Mouse (Mus musculus): ENCODE results near the gene Nudt3. TPM values are rescaled to one million over a fixed set of nuclear protein-coding genes. Genes with fewer than 3 reads are reported as not detected.
A peak's percentile ranks its signal among the peaks of the same experiment; 100 is the strongest.

The Nudt3 gene
- polyA plus RNA-seq, 1 experiment from 2014 or later = 117 TPM

GRCm38 (mm10) chr17:27544551-27544950, 78.7 kb downstream of the Nudt3 start:
- Histone ChIP-seq H3K9me3 (ENCODE audit: control insufficient read depth, low read length) (no peaks in the 10 kb centered on the region), H3K4me3 (replicated peaks; ENCODE audit: low read depth, low read length) (no peak overlapping the region), H3K27ac (replicated peaks; ENCODE audit: low read depth, low read length) (no peak overlapping the region), H3K36me3 (ENCODE audit: control insufficient read depth, insufficient read depth, low read length) (no peaks in the 10 kb centered on the region), H3K27me3 (ENCODE audit: control insufficient read depth, insufficient read depth, low read length) (no peaks in the 10 kb centered on the region), H3K4me1 (ENCODE audit: control insufficient read depth, insufficient read depth, low read length) (0 out of 2 replicates have a peak, but pooled peaks cover 3% of the 10 kb centered on the region), H3K4me2 (ENCODE audit: low read length) (no peak overlapping the region), H3K9ac (replicated peaks; ENCODE audit: low read length) (no peak overlapping the region)
- DNase-seq = no peak
- no peak for ATAC-seq (ENCODE audit: low FRiP score, low TSS enrichment)
- 78% methylated on average over 11 of the region's 11 CpGs for WGBS

DNA sequence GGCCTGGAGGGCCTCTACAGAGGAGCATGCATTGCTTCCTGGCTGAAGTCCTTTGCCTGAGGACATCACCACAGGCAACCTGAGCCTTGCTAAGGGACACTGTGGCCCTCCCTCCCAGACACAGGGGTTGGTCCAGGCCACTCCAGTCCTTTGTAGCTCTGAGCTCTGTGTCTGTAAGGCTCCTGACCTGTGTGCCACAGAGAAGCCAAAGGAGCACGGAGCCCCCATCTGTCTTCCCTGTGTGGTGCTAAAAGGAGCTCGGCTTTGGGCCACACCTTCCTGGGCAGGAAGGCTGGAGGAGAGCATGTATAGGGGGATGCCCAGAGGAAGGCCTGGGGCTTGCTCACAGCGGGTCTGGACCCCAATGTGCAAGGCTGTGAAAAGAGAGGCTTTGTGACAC, 81.3 kb downstream of the Nudt3 start:
- DNase-seq = no peak
- Histone ChIP-seq H3K27ac (replicated peaks; ENCODE audit: low read depth, low read length) (no peak overlapping the region), H3K36me3 (ENCODE audit: control insufficient read depth, insufficient read depth, low read length) (no peaks in the 10 kb centered on the region), H3K4me1 (ENCODE audit: control insufficient read depth, insufficient read depth, low read length) (no peaks in the 10 kb centered on the region), H3K4me2 (ENCODE audit: low read length) (no peak overlapping the region), H3K9ac (replicated peaks; ENCODE audit: low read length) (no peak overlapping the region), H3K9me3 (ENCODE audit: control insufficient read depth, low read length) (no peaks in the 10 kb centered on the region), H3K27me3 (ENCODE audit: control insufficient read depth, insufficient read depth, low read length) (no peaks in the 10 kb centered on the region), H3K4me3 (replicated peaks; ENCODE audit: low read depth, low read length) (no peak overlapping the region)
- ATAC-seq (ENCODE audit: low FRiP score, low TSS enrichment) = no peak
- WGBS = 87% methylated on average over 3 of the region's 3 CpGs

GRCm38 (mm10) chr17:27541261-27541660, 82.0 kb downstream of the Nudt3 start:
- no peaks in the 10 kb centered on the region for H3K36me3 ChIP-seq (ENCODE audit: control insufficient read depth, insufficient read depth, low read length)
- H3K9me3 ChIP-seq (ENCODE audit: control insufficient read depth, low read length) = no peaks in the 10 kb centered on the region
- 75% methylated on average over 2 of the region's 2 CpGs for WGBS
- no peaks in the 10 kb centered on the region for H3K27me3 ChIP-seq (ENCODE audit: control insufficient read depth, insufficient read depth, low read length)
- H3K4me1 ChIP-seq (ENCODE audit: control insufficient read depth, insufficient read depth, low read length) = no peaks in the 10 kb centered on the region
- H3K27ac ChIP-seq (replicated peaks; ENCODE audit: low read depth, low read length) = no peak overlapping the region
- no peak overlapping the region for H3K4me3 ChIP-seq (replicated peaks; ENCODE audit: low read depth, low read length)
- DNase-seq (no peak), ATAC-seq (ENCODE audit: low FRiP score, low TSS enrichment) (no peak)
- no peak overlapping the region for H3K4me2 ChIP-seq (ENCODE audit: low read length)
- no peak overlapping the region for H3K9ac ChIP-seq (replicated peaks; ENCODE audit: low read length)

GRCm38 (mm10) chr17:27534718-27535117, 88.6 kb downstream of the Nudt3 start:
- WGBS = 3% methylated on average over 10 of the region's 10 CpGs
- ATAC-seq (ENCODE audit: low FRiP score, low TSS enrichment) (peak; percentile 60; the same call in 1 of the 2 replicates), DNase-seq (peak; percentile 95)
- Histone ChIP-seq H3K36me3 (ENCODE audit: control insufficient read depth, insufficient read depth, low read length) (no peaks in the 10 kb centered on the region), H3K27me3 (ENCODE audit: control insufficient read depth, insufficient read depth, low read length) (no peaks in the 10 kb centered on the region), H3K4me2 (ENCODE audit: low read length) (0 out of 2 replicates have a peak overlapping the region, but pooled peaks have one; percentile 1), H3K9ac (replicated peaks; ENCODE audit: low read length) (no peak overlapping the region), H3K27ac (replicated peaks; ENCODE audit: low read depth, low read length) (no peak overlapping the region), H3K9me3 (ENCODE audit: control insufficient read depth, low read length) (no peaks in the 10 kb centered on the region), H3K4me1 (ENCODE audit: control insufficient read depth, insufficient read depth, low read length) (no peaks in the 10 kb centered on the region), H3K4me3 (replicated peaks; ENCODE audit: low read depth, low read length) (no peak overlapping the region)

DNA sequence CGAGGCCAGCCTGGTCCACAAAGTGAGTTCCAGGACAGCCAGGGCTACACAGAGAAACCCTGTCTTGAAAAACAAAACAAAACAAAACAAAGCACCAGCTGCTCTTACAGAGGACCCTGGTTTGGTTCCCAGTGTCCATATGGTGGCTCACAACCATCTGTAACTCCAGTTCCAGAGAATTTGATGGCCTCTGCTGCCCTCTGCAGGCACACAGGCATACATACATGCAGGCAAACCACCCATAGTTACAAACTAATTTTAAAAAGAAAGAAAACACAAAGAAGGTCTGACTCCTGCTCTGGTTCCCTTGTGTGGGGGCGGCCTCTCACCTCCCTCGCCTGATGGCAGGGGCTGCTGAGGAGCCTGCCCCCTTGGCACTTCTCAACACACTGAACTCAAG, 89.9 kb downstream of the Nudt3 start:
- Histone ChIP-seq H3K27me3 (ENCODE audit: control insufficient read depth, insufficient read depth, low read length) (no peaks in the 10 kb centered on the region), H3K4me2 (ENCODE audit: low read length) (no peak overlapping the region), H3K9me3 (ENCODE audit: control insufficient read depth, low read length) (no peaks in the 10 kb centered on the region), H3K27ac (replicated peaks; ENCODE audit: low read depth, low read length) (no peak overlapping the region), H3K9ac (replicated peaks; ENCODE audit: low read length) (no peak overlapping the region), H3K36me3 (ENCODE audit: control insufficient read depth, insufficient read depth, low read length) (no peaks in the 10 kb centered on the region), H3K4me1 (ENCODE audit: control insufficient read depth, insufficient read depth, low read length) (no peaks in the 10 kb centered on the region), H3K4me3 (replicated peaks; ENCODE audit: low read depth, low read length) (no peak overlapping the region)
- no peak for DNase-seq
- 90% methylated on average over 3 of the region's 3 CpGs for WGBS
- no peak for ATAC-seq (ENCODE audit: low FRiP score, low TSS enrichment)

DNA sequence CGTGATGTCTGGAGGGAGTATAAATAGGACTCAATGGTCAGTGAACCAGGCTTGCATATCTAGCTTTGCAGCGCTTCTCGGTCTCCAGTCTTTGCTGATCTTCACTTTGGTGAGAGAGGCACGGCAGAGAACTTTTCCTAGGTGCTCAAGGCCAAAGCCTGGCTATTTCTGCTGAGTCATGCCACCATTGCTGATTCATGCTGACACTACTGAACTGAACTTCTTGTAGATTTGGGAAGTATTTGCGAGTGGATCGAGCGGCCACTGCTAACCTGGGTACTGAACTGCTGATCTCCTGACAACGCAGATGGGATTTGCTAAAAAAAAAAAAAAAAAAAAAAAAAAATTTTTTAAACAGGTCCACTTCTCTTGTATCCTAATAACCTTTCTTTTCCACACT, 91.2 kb downstream of the Nudt3 start:
- Histone ChIP-seq H3K27ac (replicated peaks; ENCODE audit: low read depth, low read length) (no peak overlapping the region), H3K27me3 (ENCODE audit: control insufficient read depth, insufficient read depth, low read length) (no peaks in the 10 kb centered on the region), H3K9ac (replicated peaks; ENCODE audit: low read length) (no peak overlapping the region), H3K4me3 (replicated peaks; ENCODE audit: low read depth, low read length) (no peak overlapping the region), H3K4me2 (ENCODE audit: low read length) (no peak overlapping the region), H3K36me3 (ENCODE audit: control insufficient read depth, insufficient read depth, low read length) (no peaks in the 10 kb centered on the region), H3K4me1 (ENCODE audit: control insufficient read depth, insufficient read depth, low read length) (no peaks in the 10 kb centered on the region), H3K9me3 (ENCODE audit: control insufficient read depth, low read length) (no peaks in the 10 kb centered on the region)
- 92% methylated on average over 8 of the region's 8 CpGs for WGBS
- no peak for ATAC-seq (ENCODE audit: low FRiP score, low TSS enrichment)
- no peak for DNase-seq

Other genes with a start within 250 kb of the Nudt3 start
- gene Grm4, start 102.1 kb downstream of the Nudt3 start, polyA plus RNA-seq (2014; fragmentation: Nextera tagmentation; extraction: Ambion mirVana) = 9.8 and 10.1 TPM in 2 replicates
- 134 and 143 TPM in 2 replicates for gene Hmga1, start 67.0 kb downstream of the Nudt3 start, polyA plus RNA-seq (2014; fragmentation: Nextera tagmentation; extraction: Ambion mirVana)
- gene AI413582, start 57.7 kb downstream of the Nudt3 start, polyA plus RNA-seq (2014; fragmentation: Nextera tagmentation; extraction: Ambion mirVana) = 51.9 and 74.5 TPM in 2 replicates
- not detected in 2 replicates for gene RPS10-NUDT3, start 11.7 kb upstream of the Nudt3 start, polyA plus RNA-seq (2014; fragmentation: Nextera tagmentation; extraction: Ambion mirVana)
- gene Rps10, start 13.2 kb upstream of the Nudt3 start, polyA plus RNA-seq (2014; fragmentation: Nextera tagmentation; extraction: Ambion mirVana) = 563 and 615 TPM in 2 replicates
- gene Pacsin1, start 32.0 kb upstream of the Nudt3 start, polyA plus RNA-seq (2014; fragmentation: Nextera tagmentation; extraction: Ambion mirVana) = 33.0 and 42.1 TPM in 2 replicates
- gene Spdef, start 105.5 kb upstream of the Nudt3 start, polyA plus RNA-seq (2014; fragmentation: Nextera tagmentation; extraction: Ambion mirVana) = 1.5 and 2.7 TPM in 2 replicates
- gene D17Wsu92e, start 197.2 kb upstream of the Nudt3 start, polyA plus RNA-seq (2014; fragmentation: Nextera tagmentation; extraction: Ambion mirVana) = 11.7 and 12.9 TPM in 2 replicates
- gene Snrpc, start 214.7 kb upstream of the Nudt3 start, polyA plus RNA-seq (2014; fragmentation: Nextera tagmentation; extraction: Ambion mirVana) = 240 and 274 TPM in 2 replicates
- gene Uhrf1bp1, start 232.9 kb upstream of the Nudt3 start, polyA plus RNA-seq (2014; fragmentation: Nextera tagmentation; extraction: Ambion mirVana) = 6.6 and 9.3 TPM in 2 replicates

Measured in midbrain, embryonic 14.5 days (tissue).